Mouse (Mus musculus): ENCODE results near the gene Kif2b. TPM values are rescaled to one million over a fixed set of nuclear protein-coding genes. Genes with fewer than 3 reads are reported as not detected.

Kif2b gene
- not detected in 2 replicates for total RNA-seq (2017)

DNA sequence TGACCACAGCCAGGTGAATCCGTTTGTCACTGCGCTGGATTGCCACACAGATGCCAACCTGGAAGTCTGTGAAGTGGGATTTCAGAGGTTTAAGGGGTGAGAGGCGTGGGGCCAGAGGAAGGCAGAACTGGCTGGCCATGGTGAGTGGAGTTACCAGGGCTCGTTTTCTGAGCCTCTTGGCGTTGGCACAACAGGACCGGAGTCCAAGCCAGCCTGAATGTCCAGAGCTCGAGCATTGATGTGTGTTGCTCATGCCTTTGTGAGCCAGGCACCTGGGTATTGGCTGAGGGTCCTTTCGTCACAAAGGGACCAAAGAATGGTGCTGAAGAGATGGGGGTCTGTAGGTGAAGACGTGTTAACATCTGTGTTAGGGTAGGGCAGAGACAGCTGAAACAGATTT, at the start of gene Kif2b:
Kif2b (minus strand) TSS at position 242 of the 400 bp plus-strand sequence.
- ATAC-seq (replicated peaks in 1 of 2; ENCODE audit: insufficient read depth in 1 of 2, low FRiP score in 2 of 2, low TSS enrichment in 1 of 2, low read depth in 1 of 2, poor library complexity in 2 of 2, severe bottlenecking in 2 of 2): no peak

DNA sequence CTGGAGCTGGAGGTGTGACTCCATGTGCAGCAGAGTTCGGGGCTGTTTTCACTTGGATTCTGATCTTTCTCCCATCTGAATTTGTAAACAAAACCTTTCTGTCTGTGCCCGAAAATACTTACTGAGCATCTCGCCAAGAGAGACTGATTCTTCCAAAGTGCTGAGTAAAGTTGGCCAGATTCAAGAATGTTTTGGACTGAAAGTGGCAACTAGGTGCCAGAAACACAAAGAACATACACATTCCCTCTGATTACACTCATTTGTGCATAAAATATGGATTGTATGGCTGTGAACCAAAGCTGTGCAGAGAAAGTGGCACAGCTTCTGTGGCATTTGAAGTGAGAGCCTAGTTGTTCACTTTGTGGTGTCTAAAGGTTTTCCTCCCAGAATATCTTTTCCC, 15.7 kb upstream of the Kif2b start:
- no peak for ATAC-seq (replicated peaks in 1 of 2; ENCODE audit: insufficient read depth in 1 of 2, low FRiP score in 2 of 2, low TSS enrichment in 1 of 2, low read depth in 1 of 2, poor library complexity in 2 of 2, severe bottlenecking in 2 of 2)

DNA sequence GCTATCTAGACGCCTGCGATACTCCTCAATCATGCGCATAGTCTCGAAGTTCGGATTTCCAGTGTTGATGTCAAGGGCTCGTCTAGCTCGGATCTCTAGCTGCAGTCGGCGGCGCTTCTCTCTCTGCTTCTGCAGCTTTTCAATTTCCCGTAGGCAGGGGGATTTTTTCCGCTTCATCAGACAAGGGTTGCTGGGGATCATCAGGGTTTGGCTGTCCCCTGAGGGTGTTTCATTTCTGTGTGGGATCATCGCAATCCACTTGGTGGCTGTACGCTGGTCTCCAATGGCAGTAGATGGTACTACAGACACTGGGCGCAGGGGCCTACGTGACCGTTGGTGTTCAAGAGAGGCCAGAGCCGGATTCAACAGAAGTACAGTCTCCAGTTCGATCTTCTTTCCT, 502 bp downstream of the Kif2b start:
- ATAC-seq (replicated peaks in 1 of 2; ENCODE audit: insufficient read depth in 1 of 2, low FRiP score in 2 of 2, low TSS enrichment in 1 of 2, low read depth in 1 of 2, poor library complexity in 2 of 2, severe bottlenecking in 2 of 2): no peak

DNA sequence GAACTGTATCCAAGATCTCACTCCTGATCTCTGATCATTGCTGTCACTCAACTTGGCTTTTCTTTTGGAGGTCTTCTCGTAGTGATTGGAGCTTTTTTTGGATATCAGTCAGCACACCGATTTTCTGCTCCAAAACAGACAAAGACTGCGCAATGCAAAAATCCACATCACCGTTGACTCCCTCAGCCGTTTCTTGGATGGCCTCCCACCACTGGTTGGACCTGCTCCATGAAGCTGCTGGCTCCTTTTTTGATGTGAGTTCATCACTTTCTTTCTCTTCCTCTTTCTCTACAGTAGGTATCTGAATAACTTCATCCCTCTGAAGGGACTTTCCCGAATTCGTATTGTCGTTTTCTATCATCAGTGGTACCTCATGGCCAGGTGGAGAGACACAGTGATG, 2.0 kb downstream of the Kif2b start:
- ATAC-seq (replicated peaks in 1 of 2; ENCODE audit: insufficient read depth in 1 of 2, low FRiP score in 2 of 2, low TSS enrichment in 1 of 2, low read depth in 1 of 2, poor library complexity in 2 of 2, severe bottlenecking in 2 of 2): no peak

DNA sequence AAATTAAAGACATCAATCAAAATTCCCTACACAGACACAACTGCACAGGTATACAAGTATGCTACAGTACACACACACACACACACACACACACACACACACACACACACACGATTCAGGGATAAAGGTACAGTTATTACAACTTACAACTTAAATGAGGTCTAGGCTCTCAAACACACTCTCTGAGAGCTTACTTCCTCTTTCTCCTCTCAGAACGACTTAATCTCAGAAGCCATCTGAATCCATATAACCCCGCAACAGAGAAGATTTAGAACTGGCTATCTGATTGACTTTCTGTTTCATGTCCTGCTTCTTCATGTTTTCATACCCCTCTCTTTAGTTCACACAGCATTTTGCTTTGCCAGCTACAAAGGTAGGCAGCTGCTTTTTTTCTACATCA, 2.9 kb downstream of the Kif2b start:
- ATAC-seq (replicated peaks in 1 of 2; ENCODE audit: insufficient read depth in 1 of 2, low FRiP score in 2 of 2, low TSS enrichment in 1 of 2, low read depth in 1 of 2, poor library complexity in 2 of 2, severe bottlenecking in 2 of 2): peak; percentile 58 to 69; a peak in 3 of 4 replicates

DNA sequence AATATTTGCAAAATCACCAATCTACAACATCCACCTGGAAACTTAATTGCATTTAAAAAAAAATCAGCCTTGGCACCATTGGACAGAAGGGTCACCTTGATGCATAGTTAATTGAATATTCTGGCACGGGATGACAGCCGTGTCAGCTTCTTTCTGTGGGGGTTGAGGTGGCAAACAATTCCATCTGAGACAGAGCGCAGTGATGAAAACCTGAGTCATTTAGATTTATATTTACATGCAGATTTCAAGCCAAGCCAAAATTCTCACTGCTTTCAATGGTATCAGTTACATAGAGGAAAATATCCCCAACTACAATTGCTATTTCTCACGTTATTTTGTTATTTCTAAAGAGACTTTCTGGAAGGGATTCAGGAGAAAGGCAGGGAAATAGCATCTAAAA, 46.6 kb downstream of the Kif2b start:
- ATAC-seq (replicated peaks in 1 of 2; ENCODE audit: insufficient read depth in 1 of 2, low FRiP score in 2 of 2, low TSS enrichment in 1 of 2, low read depth in 1 of 2, poor library complexity in 2 of 2, severe bottlenecking in 2 of 2): no peak
